Mouse (Mus musculus): ENCODE data around the gene Hist2h2ac. TPM values are rescaled to one million over a fixed set of nuclear protein-coding genes. Genes with fewer than 3 reads are reported as not detected.

The Hist2h2ac gene
- polyA plus RNA-seq, 1 experiment from 2014 or later = 2.5 TPM

Small RNA genes lying within 50 kb of the gene (microRNA-seq; reads per million reads assigned to microRNA genes)
- gene Gm44492 (0 to 0.10 reads per million in 2 experiments), gene Gm47311 (0 reads per million in 2 experiments), gene Gm47313 (0 reads per million in 2 experiments)

Other genes starting within 250 kb of the Hist2h2ac start
- gene Plekho1, start 224.9 kb downstream of the Hist2h2ac start, polyA plus RNA-seq (2015; fragmentation: Nextera tagmentation; extraction: Ambion mirVana) = 77.5 and 80.0 TPM in 2 replicates
- gene Vps45, start 162.4 kb downstream of the Hist2h2ac start, polyA plus RNA-seq (2015; fragmentation: Nextera tagmentation; extraction: Ambion mirVana) = 26.6 and 29.7 TPM in 2 replicates
- gene Otud7b, start 116.4 kb downstream of the Hist2h2ac start, polyA plus RNA-seq (2015; fragmentation: Nextera tagmentation; extraction: Ambion mirVana) = 20.5 and 21.8 TPM in 2 replicates
- 8.6 and 10.7 TPM in 2 replicates for gene Mtmr11, start 58.9 kb downstream of the Hist2h2ac start, polyA plus RNA-seq (2015; fragmentation: Nextera tagmentation; extraction: Ambion mirVana)
- gene Sf3b4, start 48.5 kb downstream of the Hist2h2ac start, polyA plus RNA-seq (2015; fragmentation: Nextera tagmentation; extraction: Ambion mirVana) = 39.7 and 47.5 TPM in 2 replicates
- gene Sv2a, start 39.7 kb downstream of the Hist2h2ac start, polyA plus RNA-seq (2015; fragmentation: Nextera tagmentation; extraction: Ambion mirVana) = 0.71 and 0.97 TPM in 2 replicates
- gene Bola1, start 1.2 kb downstream of the Hist2h2ac start, polyA plus RNA-seq (2015; fragmentation: Nextera tagmentation; extraction: Ambion mirVana) = 47.6 and 49.2 TPM in 2 replicates
- gene Hist2h2ab, start 1.0 kb downstream of the Hist2h2ac start, polyA plus RNA-seq (2015; fragmentation: Nextera tagmentation; extraction: Ambion mirVana) = 0.63 TPM in 1 of 2 replicates, not detected in the other
- 1.4 and 1.6 TPM in 2 replicates for gene Hist2h2be, start 239 bp upstream of the Hist2h2ac start, polyA plus RNA-seq (2015; fragmentation: Nextera tagmentation; extraction: Ambion mirVana)
- 4.7 and 4.9 TPM in 2 replicates for gene Hist2h3c2, start 18.2 kb upstream of the Hist2h2ac start, polyA plus RNA-seq (2015; fragmentation: Nextera tagmentation; extraction: Ambion mirVana)
- gene Hist2h2aa2, start 19.4 kb upstream of the Hist2h2ac start, polyA plus RNA-seq (2015; fragmentation: Nextera tagmentation; extraction: Ambion mirVana) = 149 and 171 TPM in 2 replicates
- 42.9 and 46.5 TPM in 2 replicates for gene Hist2h2aa1, start 24.6 kb upstream of the Hist2h2ac start, polyA plus RNA-seq (2015; fragmentation: Nextera tagmentation; extraction: Ambion mirVana)
- 0.76 TPM in 1 of 2 replicates, not detected in the other for gene Hist2h3c1, start 25.8 kb upstream of the Hist2h2ac start, polyA plus RNA-seq (2015; fragmentation: Nextera tagmentation; extraction: Ambion mirVana)
- 2.2 and 6.7 TPM in 2 replicates for gene Hist2h4, start 42.4 kb upstream of the Hist2h2ac start, polyA plus RNA-seq (2015; fragmentation: Nextera tagmentation; extraction: Ambion mirVana)
- 10.9 and 17.3 TPM in 2 replicates for gene Hist2h3b, start 47.8 kb upstream of the Hist2h2ac start, polyA plus RNA-seq (2015; fragmentation: Nextera tagmentation; extraction: Ambion mirVana)
- 3.3 and 4.0 TPM in 2 replicates for gene Hist2h2bb, start 48.9 kb upstream of the Hist2h2ac start, polyA plus RNA-seq (2015; fragmentation: Nextera tagmentation; extraction: Ambion mirVana)
- 3.3 and 4.7 TPM in 2 replicates for gene Fcgr1, start 73.1 kb upstream of the Hist2h2ac start, polyA plus RNA-seq (2015; fragmentation: Nextera tagmentation; extraction: Ambion mirVana)
- 0.14 and 0.28 TPM in 2 replicates for gene BC107364, start 231.4 kb upstream of the Hist2h2ac start, polyA plus RNA-seq (2015; fragmentation: Nextera tagmentation; extraction: Ambion mirVana)

Measured in skeletal muscle tissue, postnatal 0 days (tissue).